Mouse (Mus musculus): Measurements from ENCODE around the gene Bspry.
"Not testable (repeated sequence)": the region's sequence is repeated elsewhere in the genome, so short reads cannot be mapped to it uniquely, and the experiment has no call there.

Bspry gene

DNA sequence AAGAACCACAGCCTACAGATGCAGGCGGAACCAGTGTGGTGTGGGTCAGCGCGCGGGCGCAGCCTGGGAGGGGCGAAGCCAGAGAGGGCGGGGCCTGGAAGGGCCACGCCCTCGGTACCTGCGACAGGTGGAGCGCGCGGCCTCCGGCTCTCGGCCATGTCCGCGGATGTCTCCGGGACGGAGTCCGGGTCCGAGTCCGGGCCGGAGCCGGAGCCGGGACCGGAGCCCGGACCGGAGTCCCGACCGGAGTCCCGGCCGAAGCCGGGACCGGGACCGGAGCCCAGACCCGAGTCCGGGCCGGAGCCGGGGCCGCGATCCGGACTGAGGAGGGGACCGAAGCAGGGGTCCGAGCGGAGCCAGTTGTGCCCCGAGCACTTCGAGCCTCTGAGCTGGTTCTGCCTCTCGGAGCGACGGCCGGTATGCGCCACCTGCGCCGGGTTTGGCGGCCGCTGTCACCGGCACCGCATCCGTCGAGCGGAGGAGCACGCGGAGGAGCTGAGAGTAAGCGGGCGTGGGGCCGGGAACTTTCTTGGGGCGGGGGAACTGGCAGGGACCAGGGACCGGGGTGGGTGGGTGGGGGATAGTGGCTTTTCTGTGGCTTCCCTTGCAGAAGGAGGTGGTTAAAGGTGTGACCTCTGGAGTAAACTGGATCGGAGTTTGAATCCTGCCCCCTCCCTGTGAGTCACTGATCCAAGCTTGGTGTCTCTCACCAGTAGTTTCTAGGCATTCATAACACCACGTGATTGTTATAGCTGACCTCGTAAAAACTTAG lies at the start of gene Bspry:
Gene Bspry, plus strand, starts transcription at position 117 of the 772 bp plus-strand sequence.
- DNase-seq: no peak

DNA sequence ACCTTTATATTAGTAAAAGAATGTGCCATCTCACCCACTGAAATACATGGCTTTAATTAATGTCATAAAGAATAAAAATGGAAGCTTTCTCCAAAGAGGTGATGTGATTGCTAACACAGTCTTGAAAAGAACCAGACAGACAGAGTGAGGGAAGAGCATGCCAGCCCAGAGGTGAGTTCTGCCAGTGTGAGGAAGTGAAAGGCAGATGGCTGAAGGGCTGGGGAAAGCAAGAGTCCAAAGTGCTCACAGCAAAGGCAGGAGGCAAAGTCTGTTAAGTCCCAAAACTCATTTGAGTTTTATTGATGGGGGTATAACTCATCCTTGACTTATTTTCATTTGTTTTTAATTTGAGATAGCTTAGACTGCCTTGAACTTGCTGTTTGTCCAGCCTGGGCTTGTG lies 49.2 kb upstream of the Bspry start:
- DNase-seq: no peak

DNA sequence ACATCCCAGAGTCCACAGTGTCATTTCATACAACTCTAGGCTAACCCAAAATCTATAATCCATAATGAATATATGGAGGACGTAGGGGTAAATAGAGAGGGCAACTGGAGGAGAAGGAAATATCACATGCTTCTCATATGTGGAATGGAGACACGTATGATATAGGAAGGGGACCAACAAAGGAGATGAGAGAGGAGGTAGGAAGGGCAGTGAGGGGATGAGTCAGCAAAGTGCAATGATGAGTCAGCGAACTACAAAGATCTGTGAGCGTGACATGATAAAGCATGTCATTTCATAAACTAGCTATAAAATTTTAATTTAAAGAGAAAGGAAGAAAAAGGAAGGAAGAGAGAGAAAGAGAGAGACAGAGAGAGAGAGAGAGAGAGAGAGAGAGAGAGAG lies 48.3 kb upstream of the Bspry start:
- DNase-seq: no peak

DNA sequence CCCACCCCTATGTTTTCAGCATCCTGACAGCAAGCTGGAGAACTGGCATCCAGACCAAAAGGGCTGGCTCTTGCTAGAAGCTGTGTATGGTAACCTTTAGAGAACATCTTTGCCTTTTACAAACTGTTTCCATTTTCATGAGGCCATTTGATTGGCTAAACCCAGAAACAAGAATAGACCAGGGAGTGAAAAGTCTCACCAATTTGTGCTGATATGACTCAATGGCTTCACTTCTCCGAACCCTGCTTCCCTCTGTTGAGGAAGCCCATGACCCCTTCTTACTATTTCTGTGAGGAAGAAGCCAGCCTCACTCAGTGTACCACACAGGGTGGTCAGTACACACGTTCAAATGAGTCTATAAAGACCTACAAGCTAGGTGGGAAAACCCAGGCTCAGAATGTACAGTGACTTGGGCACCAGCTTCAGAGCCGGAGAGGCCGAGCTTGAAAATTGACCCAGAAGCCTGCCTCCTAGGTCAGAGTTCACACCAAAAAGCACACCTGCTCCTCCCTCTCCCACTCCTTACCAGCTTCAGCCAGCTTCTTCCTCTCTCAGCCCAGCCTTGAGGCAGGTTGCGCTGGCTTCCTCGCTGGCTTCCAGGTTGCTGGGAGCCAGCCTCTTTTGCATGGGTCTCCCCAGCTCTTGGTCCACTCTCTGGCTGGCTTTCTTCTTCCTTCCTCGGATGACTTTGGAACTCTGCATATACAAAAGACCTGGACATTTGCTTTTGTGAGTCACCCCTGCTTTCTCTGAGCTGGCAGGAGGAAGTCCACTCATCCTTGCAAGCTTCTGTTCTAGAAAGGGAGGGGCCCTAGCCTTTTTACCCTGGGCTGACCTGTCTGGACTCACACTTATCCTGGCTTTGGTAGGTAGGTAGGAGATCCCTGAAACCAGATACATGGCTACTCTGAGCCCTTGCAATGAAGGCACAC lies 45.6 kb upstream of the Bspry start:
- DNase-seq: no peak

- no peak for DNase-seq
These were observed 44.8 kb upstream of the Bspry start, which contains the start of gene Rnf183 for GRCm38 (mm10) chr4:62435081-62435480. Gene Rnf183, minus strand, starts transcription at chr4:62435252.

DNA sequence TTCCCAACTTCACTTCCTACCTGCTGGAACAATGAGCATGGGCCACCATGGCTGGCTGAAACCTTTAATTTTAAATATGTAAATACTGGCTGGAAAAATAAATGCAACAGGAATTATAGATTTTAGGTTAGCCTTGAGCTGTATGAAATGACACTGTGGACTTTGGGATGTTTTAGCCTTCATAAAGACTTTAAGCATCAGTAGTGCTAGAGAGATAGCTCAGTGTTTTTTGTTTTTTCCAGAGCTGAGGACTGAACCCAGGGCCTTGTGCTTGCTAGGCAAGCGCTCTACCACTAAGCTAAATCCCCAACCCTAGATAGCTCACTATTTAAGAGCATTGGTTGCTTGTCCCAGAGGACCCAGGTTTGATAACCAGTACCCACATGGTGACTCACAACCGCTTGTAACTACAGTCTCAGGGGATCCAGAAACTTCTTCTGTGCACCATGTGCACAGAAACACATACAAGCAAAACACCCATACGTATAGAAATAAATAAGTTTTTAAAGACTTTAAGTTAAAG lies 42.5 kb upstream of the Bspry start:
- no peak for DNase-seq

DNA sequence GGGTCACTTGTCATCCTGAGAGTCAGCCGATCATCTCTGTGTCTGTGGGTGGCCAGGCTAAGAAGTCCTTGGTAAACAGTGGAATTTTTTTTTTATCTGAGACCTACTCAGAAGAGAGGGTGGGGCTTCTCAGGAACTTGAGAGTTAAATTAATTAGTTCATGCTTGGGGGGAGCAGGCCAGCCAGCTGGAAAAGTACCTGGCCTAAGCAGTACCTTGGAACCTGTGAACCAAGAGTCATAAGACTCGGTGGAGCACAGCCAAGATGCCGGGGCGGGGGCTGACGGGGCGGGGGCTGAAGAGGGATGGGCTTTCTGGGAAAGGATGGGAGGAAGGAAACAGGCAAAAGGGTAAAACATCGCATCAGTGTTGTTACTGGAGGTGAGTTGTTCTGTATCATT lies 42.0 kb upstream of the Bspry start:
- no peak for DNase-seq

- DNase-seq: no peak
These were observed 40.1 kb upstream of the Bspry start for GRCm38 (mm10) chr4:62439793-62440192.

- no peak for DNase-seq
These were observed 39.3 kb upstream of the Bspry start for GRCm38 (mm10) chr4:62440544-62440943.

GRCm38 (mm10) chr4:62440986-62441385 lies 38.9 kb upstream of the Bspry start:
- no peak for DNase-seq

- peak; percentile 19 for DNase-seq
These were observed 24.9 kb upstream of the Bspry start for GRCm38 (mm10) chr4:62454995-62455394.

DNA sequence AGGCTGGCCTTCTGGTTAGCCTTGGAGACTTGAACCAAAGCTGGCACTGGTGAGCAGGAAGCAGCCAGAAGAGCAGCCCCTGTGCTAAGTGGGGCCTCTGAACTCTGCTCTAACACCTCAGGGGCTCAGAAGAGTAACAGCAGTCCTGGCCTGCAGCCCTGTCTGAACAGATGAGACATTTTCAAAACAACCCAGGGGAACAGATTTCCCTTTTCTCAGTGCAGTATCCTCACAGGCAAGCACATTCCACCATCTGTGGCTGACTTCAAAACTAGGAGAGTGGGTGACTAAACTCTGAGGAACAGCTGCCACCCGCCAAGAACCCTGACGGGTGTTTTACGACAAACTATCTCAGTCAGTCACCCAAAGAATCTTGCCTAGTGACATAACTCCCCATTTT lies 20.8 kb upstream of the Bspry start:
- DNase-seq: peak; percentile 45

DNA sequence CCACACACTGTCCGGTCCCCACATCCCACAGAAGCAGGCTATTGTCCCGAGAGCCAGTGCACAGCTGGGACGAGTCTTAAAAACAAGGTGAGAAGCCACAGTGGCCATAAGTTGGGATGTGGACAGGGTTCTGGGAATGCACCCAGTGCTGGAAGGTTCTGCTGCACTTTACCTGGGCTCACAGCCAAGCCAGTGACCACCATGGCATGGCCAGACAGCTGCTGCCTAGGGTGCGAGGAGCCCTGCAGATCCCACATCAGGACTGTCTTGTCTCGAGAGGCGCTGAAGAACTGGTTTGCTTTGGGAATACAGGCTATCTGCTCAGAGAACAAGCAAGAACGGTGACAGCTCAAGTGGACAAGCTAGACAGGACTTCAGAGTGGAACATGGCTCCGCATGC lies 19.5 kb upstream of the Bspry start:
- no peak for DNase-seq

- no peak for DNase-seq
These were observed 16.7 kb upstream of the Bspry start for GRCm38 (mm10) chr4:62463124-62463523.

- no peak for DNase-seq
These were observed 11.7 kb upstream of the Bspry start for GRCm38 (mm10) chr4:62468158-62468557.

DNA sequence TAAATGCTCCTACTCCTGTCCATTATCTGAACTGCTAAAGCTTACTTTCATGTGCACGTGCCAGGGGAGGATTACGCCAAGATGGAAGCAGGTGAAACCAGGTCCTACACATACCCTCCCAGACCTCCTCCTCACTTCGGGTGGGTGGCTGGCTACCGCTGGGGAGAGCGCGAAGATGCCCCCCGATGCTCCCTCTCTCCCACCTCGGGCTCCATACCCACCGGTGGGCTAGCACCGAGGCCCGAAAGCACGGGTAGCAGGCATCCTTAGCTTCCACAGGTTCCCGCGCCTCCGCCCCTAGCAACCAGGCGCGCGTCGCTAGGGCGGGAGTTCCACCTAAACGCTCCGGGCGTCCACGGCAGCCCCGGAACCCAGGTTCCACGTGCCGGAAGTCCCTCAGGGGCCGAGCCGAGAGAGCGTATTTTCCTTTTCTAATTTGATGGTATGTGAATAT lies 9.2 kb upstream of the Bspry start, which contains the start of gene Wdr31:
Gene Wdr31, minus strand, starts transcription at position 299 of the 454 bp plus-strand sequence.
- peak; percentile 85 for DNase-seq

DNA sequence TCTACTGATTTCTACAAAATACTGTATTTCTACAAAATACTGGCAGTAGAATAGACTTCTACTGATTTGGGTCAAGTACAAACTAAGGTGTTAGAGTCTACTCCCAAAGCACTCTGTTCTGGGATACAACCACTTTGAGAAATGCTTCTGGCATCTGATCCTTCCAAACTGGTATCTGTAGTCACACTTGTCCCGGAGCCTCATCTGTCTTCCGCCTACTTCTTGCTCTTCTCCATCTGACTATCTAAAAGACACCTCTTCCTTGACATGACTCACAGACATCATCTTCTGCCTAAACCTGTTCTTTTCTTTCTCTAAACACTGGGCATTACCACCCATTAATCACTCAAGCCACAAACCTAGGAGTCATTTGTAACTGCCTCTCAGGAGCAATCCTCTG lies 7.8 kb upstream of the Bspry start:
- DNase-seq: no peak

- no peak for DNase-seq
These were observed 4.7 kb upstream of the Bspry start for GRCm38 (mm10) chr4:62475131-62475530.

DNA sequence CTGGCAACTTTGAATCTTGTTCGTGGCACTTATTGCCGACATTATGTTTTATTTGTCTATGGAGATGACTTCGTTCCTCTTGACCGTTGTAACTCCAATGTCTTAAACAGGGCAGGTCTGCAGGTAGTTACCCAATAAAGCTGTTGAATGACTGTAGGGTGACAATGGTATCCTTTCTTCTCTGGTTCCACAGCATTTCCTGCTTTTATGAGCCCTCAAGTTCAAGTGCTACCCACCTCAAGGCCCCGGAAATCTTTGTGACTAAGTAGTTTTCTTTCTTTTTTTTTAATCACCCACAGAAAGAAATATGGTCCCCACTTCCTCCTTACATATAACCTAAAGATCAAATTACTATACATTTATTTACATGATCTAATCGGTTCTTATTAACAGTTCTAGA lies 4.1 kb upstream of the Bspry start:
- DNase-seq: no peak

- DNase-seq: no peak
These were observed 2.2 kb upstream of the Bspry start for GRCm38 (mm10) chr4:62477542-62478244.

GRCm38 (mm10) chr4:62479593-62479936 lies 288 bp upstream of the Bspry start:
- not testable (repeated sequence) for DNase-seq

GRCm38 (mm10) chr4:62480709-62481605 lies 1.1 kb downstream of the Bspry start:
- no peak for DNase-seq
